Mouse (Mus musculus): Measurements from ENCODE around the gene Etfbkmt. TPM values are rescaled to one million over a fixed set of nuclear protein-coding genes. Genes with fewer than 3 reads are reported as not detected.
"Not testable (repeated sequence)": the region's sequence is repeated elsewhere in the genome, so short reads cannot be mapped to it uniquely, and the experiment has no call there.

Etfbkmt gene
- polyA plus RNA-seq, 1 experiment = not detected

- 97% methylated on average over 16 of the region's 16 CpGs for WGBS
- Histone ChIP-seq H3K27ac (ENCODE audit: insufficient read depth, low read depth, low read length) (no peak overlapping the region), H3K4me1 (ENCODE audit: control insufficient read depth, insufficient read depth, low read length) (no peaks in the 10 kb centered on the region), H3K4me3 (ENCODE audit: insufficient read depth, low read depth, low read length) (no peak overlapping the region)
- TF ChIP-seq POLR2A (IDR thresholded peaks at IDR 0.05; ENCODE audit: insufficient read depth, low read depth, low read length) = no peak
- no peak for TF ChIP-seq CTCF (IDR thresholded peaks at IDR 0.05; ENCODE audit: insufficient read depth, low read depth, low read length)
These were observed 49.8 kb downstream of the Etfbkmt start for GRCm38 (mm10) chr6:149189340-149189922.

DNA sequence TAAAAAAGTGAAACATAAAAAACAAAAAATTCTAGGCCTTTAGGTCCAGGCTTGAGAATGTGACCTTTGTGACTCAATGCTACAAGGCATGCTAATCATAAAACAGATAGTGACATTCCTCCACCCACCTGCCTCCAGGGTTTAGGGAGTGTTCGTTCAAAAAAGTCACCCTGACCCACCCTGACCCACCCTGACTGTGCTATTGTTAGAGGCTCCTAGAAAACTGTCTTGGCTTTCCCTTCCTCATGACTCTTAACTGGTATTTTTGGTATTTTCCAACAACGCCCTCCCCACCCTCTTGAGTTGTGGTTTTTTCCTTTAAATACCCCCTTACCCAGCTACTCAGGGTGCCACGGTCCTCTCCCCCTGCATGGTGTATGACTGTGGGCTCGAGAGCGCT lies 52.3 kb downstream of the Etfbkmt start:
- not testable (repeated sequence) for H3K4me1 ChIP-seq (ENCODE audit: control insufficient read depth, insufficient read depth, low read length); H3K4me3 ChIP-seq (ENCODE audit: insufficient read depth, low read depth, low read length); H3K27ac ChIP-seq (ENCODE audit: insufficient read depth, low read depth, low read length)
- WGBS = 88% methylated on average over 5 of the region's 5 CpGs

DNA sequence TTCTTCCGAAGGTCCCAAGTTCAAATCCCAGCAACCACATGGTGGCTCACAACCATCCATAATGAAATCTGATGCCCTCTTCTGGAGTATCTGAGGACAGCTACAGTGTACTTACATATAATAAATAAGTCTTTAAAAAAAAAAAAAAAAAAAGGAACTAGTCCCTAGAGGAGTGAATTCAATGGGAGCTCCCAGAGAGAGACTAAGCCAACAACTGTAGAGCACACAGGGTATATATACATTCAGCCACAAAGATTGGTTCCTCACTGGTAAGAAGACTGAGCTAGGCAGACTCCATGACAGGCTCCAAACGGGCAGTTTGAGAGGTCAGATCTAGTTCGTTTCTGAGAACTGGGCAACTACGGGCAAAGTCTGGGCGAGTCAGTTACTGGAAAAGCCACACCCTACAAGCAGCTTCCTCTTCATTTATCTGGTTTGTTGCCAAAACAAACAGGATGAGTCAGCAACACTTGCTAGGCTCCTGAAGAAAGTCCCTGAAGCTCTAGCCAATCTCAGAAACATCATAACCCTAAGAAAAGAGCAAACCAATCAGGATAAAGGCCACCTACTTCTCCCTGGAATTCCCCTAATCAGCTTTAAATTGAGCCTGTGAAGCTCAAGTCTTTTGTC lies 53.7 kb downstream of the Etfbkmt start:
- TF ChIP-seq POLR2A (IDR thresholded peaks at IDR 0.05; ENCODE audit: insufficient read depth, low read depth, low read length) (no peak), CTCF (IDR thresholded peaks at IDR 0.05; ENCODE audit: insufficient read depth, low read depth, low read length) (no peak)
- Histone ChIP-seq H3K27ac (ENCODE audit: insufficient read depth, low read depth, low read length) (no peak overlapping the region), H3K4me1 (ENCODE audit: control insufficient read depth, insufficient read depth, low read length) (no peaks in the 10 kb centered on the region), H3K4me3 (ENCODE audit: insufficient read depth, low read depth, low read length) (no peak overlapping the region)
- WGBS = 64% methylated on average over 5 of the region's 5 CpGs

- Histone ChIP-seq H3K27ac (ENCODE audit: insufficient read depth, low read depth, low read length) (no peak overlapping the region), H3K4me3 (ENCODE audit: insufficient read depth, low read depth, low read length) (no peak overlapping the region), H3K4me1 (ENCODE audit: control insufficient read depth, insufficient read depth, low read length) (no peaks in the 10 kb centered on the region)
- 81% methylated on average over 3 of the region's 3 CpGs for WGBS
- TF ChIP-seq POLR2A (IDR thresholded peaks at IDR 0.05; ENCODE audit: insufficient read depth, low read depth, low read length) (no peak), CTCF (IDR thresholded peaks at IDR 0.05; ENCODE audit: insufficient read depth, low read depth, low read length) (no peak)
These were observed 57.5 kb downstream of the Etfbkmt start for GRCm38 (mm10) chr6:149197116-149197515.

- Histone ChIP-seq H3K4me3 (ENCODE audit: insufficient read depth, low read depth, low read length) (no peak overlapping the region), H3K4me1 (ENCODE audit: control insufficient read depth, insufficient read depth, low read length) (no peaks in the 10 kb centered on the region), H3K27ac (ENCODE audit: insufficient read depth, low read depth, low read length) (no peak overlapping the region)
- no peak for TF ChIP-seq POLR2A (IDR thresholded peaks at IDR 0.05; ENCODE audit: insufficient read depth, low read depth, low read length)
- no peak for TF ChIP-seq CTCF (IDR thresholded peaks at IDR 0.05; ENCODE audit: insufficient read depth, low read depth, low read length)
These were observed 58.9 kb downstream of the Etfbkmt start for GRCm38 (mm10) chr6:149198572-149198971.

Other genes with a start within 250 kb of the Etfbkmt start
- gene Caprin2, start 243.6 kb upstream of the Etfbkmt start, polyA plus RNA-seq (2012; ENCODE audit: insufficient read depth, insufficient read length, low replicate concordance, missing spikeins) = not detected in 2 replicates
- gene Sinhcaf, start 193.4 kb upstream of the Etfbkmt start, polyA plus RNA-seq (2012; ENCODE audit: insufficient read depth, insufficient read length, low replicate concordance, missing spikeins) = not detected in 2 replicates
- 30.8 TPM in 1 of 2 replicates, not detected in the other for gene Dennd5b, start 38.2 kb upstream of the Etfbkmt start, polyA plus RNA-seq (2012; ENCODE audit: insufficient read depth, insufficient read length, low replicate concordance, missing spikeins)
- not detected in 2 replicates for gene Gm10203, start 9.7 kb upstream of the Etfbkmt start, polyA plus RNA-seq (2012; ENCODE audit: insufficient read depth, insufficient read length, low replicate concordance, missing spikeins)
- gene Amn1, start 48.9 kb downstream of the Etfbkmt start, polyA plus RNA-seq (2012; ENCODE audit: insufficient read depth, insufficient read length, low replicate concordance, missing spikeins) = not detected in 2 replicates
- gene Resf1, start 169.6 kb downstream of the Etfbkmt start, polyA plus RNA-seq (2012; ENCODE audit: insufficient read depth, insufficient read length, low replicate concordance, missing spikeins) = not detected in 2 replicates

All from olfactory bulb, adult 2 months (tissue).